Mouse (Mus musculus): ENCODE measurements at regions not wholly inside any gene's neighbourhood (a gene's known extent, or its start where the extent isn't known, plus 50 kb on each side); places are given as distances from the start of the nearest gene placed in this dataset.

- no peak for TF ChIP-seq CEBPB (IDR thresholded peaks at IDR 0.05; ENCODE audit: insufficient read depth, poor library complexity, severe bottlenecking)
- no peak for TF ChIP-seq MYOG (IDR thresholded peaks at IDR 0.05; ENCODE audit: control insufficient read depth in 1 of 3, insufficient read depth in 1 of 3, insufficient read length in 2 of 3, low read depth in 2 of 3)
- no peak for TF ChIP-seq POLR2AphosphoS2 (IDR thresholded peaks at IDR 0.05; ENCODE audit: insufficient read length, low read depth)
- no peak for TF ChIP-seq TCF3 (IDR thresholded peaks at IDR 0.05; ENCODE audit: insufficient read length, low read depth)
- no peak for TF ChIP-seq MYOD1 (IDR thresholded peaks at IDR 0.05; ENCODE audit: control insufficient read depth in 1 of 3, insufficient read length in 2 of 3, low read depth in 2 of 3)
- TF ChIP-seq POLR2A (IDR thresholded peaks at IDR 0.05; ENCODE audit: insufficient read length, low read depth) = no peak
- TF ChIP-seq USF1 (IDR thresholded peaks at IDR 0.05; ENCODE audit: low read depth) = no peak
Measured at GRCm38 (mm10) chr15:60728754-60729153, 124.8 kb downstream of the Fam84b start.

Measured in myocyte (in vitro differentiated cells).